Mouse (Mus musculus) heart, embryonic 14.5 days (tissue): ENCODE results near the gene Lce1b. TPM values are rescaled to one million over a fixed set of nuclear protein-coding genes. Genes with fewer than 3 reads are reported as not detected.
"Not testable (repeated sequence)": the region's sequence is repeated elsewhere in the genome, so short reads cannot be mapped to it uniquely, and the experiment has no call there.

Experiments used
- ATAC-seq: fragments of 200-750 bp; cut with Nextera tagmentation; 2 replicates; pipeline ENCODE4 v1.8.0; 2017; ENCODE audit warnings: low read depth, moderate TSS enrichment; ENCODE audit not compliant: insufficient number of reproducible peaks, insufficient read depth, low FRiP score
- H3K27ac ChIP-seq, 2 experiments: fragments of 200-500 bp in 1 of 2; fragments of 300-500 bp in 1 of 2; sonication (generic) in 1 of 2; replicated peaks in 1 of 2; 2 replicates each; pipeline ENCODE4 v1.5.1; 2012 to 2014; ENCODE audit warnings: low read depth in 2 of 2, low read length in 2 of 2, control low read depth in 1 of 2, mild to moderate bottlenecking in 1 of 2, mixed read lengths in 1 of 2; ENCODE audit not compliant: control insufficient read depth in 1 of 2, insufficient read depth in 1 of 2
- H3K27me3 ChIP-seq: fragments of 300-500 bp; sonication (generic); 2 replicates; pipeline ENCODE4 v1.6.1; 2014; ENCODE audit warnings: mild to moderate bottlenecking, low read length, control low read depth; ENCODE audit not compliant: control insufficient read depth, insufficient read depth
- H3K36me3 ChIP-seq: fragments of 300-500 bp; sonication (generic); 2 replicates; pipeline ENCODE4 v1.6.1; 2014; ENCODE audit warnings: mild to moderate bottlenecking, control low read depth, low read length, mixed read lengths; ENCODE audit not compliant: control insufficient read depth, insufficient read depth
- H3K4me1 ChIP-seq, 2 experiments: fragments of 200-500 bp in 1 of 2; fragments of 300-500 bp in 1 of 2; sonication (generic) in 1 of 2; 2 replicates each; pipeline ENCODE4 v1.6.1; 2012 to 2014; ENCODE audit warnings: low read length in 2 of 2, control low read depth in 1 of 2, mixed read lengths in 1 of 2; ENCODE audit not compliant: control insufficient read depth in 2 of 2, insufficient read depth in 2 of 2
- H3K4me2 ChIP-seq: fragments of 300-500 bp; sonication (generic); 2 replicates; pipeline ENCODE4 v1.6.1; 2014; ENCODE audit warnings: mild to moderate bottlenecking, low read length
- H3K4me3 ChIP-seq, 2 experiments: fragments of 200-500 bp in 1 of 2; fragments of 300-500 bp in 1 of 2; sonication (generic) in 1 of 2; 2 replicates each; pipeline ENCODE4 v1.5.1; 2012 to 2014; ENCODE audit warnings: low read length in 2 of 2, mild to moderate bottlenecking in 2 of 2, control low read depth in 1 of 2, low read depth in 1 of 2, moderate library complexity in 1 of 2; ENCODE audit not compliant: control insufficient read depth in 1 of 2, insufficient read depth in 1 of 2
- H3K9ac ChIP-seq: fragments of 300-500 bp; sonication (generic); 2 replicates; pipeline ENCODE4 v1.6.1; 2014; ENCODE audit warnings: mild to moderate bottlenecking, low read length
- H3K9me3 ChIP-seq: fragments of 300-500 bp; sonication (generic); 2 replicates; pipeline ENCODE4 v1.6.1; 2016; ENCODE audit warnings: low read length, control low read depth; ENCODE audit not compliant: control insufficient read depth
- WGBS: fragments of 180-500 bp; shearing (Covaris S2); extraction: QIAGEN DNeasy Blood & Tissue Kit; methylation state at CpG from one replicate; pipeline ENCODE4 v1.1.7; 2014; 5-methylcytosine and 5-hydroxymethylcytosine counted together
- polyA plus RNA-seq: library from polyadenylated mRNA; unstranded; fragments of >200 nt; fragmentation: Nextera tagmentation; extraction: Ambion mirVana; gene quantifications from 2 replicates; pipeline ENCODE4 v1.2.1, GENCODE M21; 2014

Gene Lce1b
- not detected in 2 replicates for polyA plus RNA-seq

DNA sequence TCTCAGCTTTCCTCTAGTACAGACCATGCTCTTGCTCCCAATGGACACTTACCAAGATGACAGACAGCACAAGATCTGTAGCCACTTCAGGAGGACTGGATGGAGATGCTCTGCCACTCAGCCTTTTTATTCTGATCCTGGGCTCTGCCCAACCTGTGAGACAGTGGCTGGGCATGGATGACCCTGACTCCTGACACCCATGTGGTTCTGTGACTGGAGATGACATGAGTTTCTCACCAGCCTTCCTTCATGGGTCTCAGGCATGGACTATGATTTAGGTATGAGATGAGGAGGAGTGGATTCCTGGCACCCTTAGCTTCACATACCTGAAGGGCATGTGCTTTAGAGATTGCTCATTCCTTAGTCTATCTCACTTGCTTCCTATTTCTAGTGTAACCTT lies at the start of gene Lce1b:
Lce1b (minus strand) TSS at position 101 of the 400 bp plus-strand sequence.
- no peaks in the 10 kb centered on the region for H3K36me3 ChIP-seq
- no peak within 1 kb of the TSS for H3K4me3 ChIP-seq
- no peak within 1 kb of the TSS for H3K27ac ChIP-seq
- no peak within 1 kb of the TSS for H3K9ac ChIP-seq
- no peak within 1 kb of the TSS for H3K4me2 ChIP-seq
- no peaks in the 10 kb centered on the region for H3K27me3 ChIP-seq
- no peaks in the 10 kb centered on the region for H3K4me1 ChIP-seq
- ATAC-seq, result no peak
- H3K9me3 ChIP-seq, result no peaks in the 10 kb centered on the region

DNA sequence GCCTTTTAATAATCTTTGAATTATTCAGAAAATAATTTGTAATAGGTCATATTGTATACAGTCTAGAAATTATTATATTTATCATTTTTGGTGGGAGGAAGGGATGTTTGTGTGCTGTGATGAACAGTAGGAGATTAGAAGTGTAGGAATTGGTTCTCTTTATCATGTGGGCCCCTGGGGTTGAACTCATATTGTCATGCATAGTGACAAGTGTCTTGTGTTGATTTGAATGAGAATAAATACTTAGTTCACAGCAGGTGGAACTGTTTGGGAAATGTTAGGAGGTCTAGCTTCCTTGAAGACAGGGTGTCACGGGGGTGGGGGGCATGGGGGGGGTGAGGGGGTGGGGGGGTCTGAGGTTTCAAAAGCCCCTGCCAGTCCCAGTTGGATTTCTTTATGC lies 37.9 kb upstream of the Lce1b start:
- no peak overlapping the region for H3K4me2 ChIP-seq
- H3K4me3 ChIP-seq, result no peak overlapping the region
- 42% methylated on average over 1 of the region's 1 CpGs for WGBS

DNA sequence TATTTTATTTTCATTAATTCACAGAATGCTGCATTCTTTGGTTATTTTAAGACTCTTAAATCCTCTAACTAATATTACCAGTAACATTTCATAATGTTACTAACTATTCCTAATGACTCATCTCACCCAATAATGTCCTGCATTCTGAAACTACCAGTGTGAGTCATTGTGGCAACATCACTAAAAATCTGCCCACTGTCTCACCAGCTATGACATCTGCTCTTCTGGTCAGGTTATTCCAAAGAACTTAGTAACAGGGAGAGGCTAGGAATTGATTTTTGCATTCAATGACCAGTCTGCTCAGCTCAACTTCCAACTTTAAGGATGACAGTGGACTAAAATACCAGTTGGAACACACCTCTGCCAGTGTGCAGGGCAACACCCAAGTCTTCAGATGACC lies 35.0 kb upstream of the Lce1b start:
- no peak for ATAC-seq
- Histone ChIP-seq H3K9ac (no peak overlapping the region), H3K27me3 (no peaks in the 10 kb centered on the region), H3K27ac (no peak overlapping the region), H3K4me3 (no peak overlapping the region), H3K9me3 (no peaks in the 10 kb centered on the region), H3K4me1 (no peaks in the 10 kb centered on the region), H3K4me2 (no peak overlapping the region), H3K36me3 (no peaks in the 10 kb centered on the region)

More for the DNA sequence above, 37.9 kb upstream of the Lce1b start:
- no peaks in the 10 kb centered on the region for H3K27me3 ChIP-seq
- H3K27ac ChIP-seq, result no peak overlapping the region
- H3K9ac ChIP-seq, result no peak overlapping the region
- H3K9me3 ChIP-seq, result no peaks in the 10 kb centered on the region
- no peaks in the 10 kb centered on the region for H3K4me1 ChIP-seq
- no peaks in the 10 kb centered on the region for H3K36me3 ChIP-seq
- no peak for ATAC-seq

DNA sequence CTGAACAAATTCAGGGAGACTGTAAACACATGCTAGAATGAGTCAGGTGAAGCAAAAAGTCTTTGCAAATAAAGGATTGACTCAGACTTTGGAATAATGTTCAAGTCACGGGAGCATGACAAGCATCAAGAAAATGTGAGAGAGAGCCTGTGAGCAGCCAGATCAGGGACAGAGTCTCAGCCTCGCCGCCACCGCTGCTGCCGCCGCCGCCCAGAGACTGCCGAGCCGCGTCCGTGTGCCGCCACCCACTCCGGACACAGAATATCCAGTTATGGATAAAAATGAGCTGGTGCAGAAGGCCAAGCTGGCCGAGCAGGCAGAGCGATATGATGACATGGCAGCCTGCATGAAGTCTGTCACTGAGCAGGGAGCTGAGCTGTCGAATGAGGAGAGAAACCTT lies 32.4 kb upstream of the Lce1b start:
- H3K4me2 ChIP-seq, H3K9me3 ChIP-seq, H3K36me3 ChIP-seq, ATAC-seq, H3K27me3 ChIP-seq, H3K4me1 ChIP-seq, H3K27ac ChIP-seq, H3K9ac ChIP-seq: not testable (repeated sequence)
- 62% methylated on average over 16 of the region's 16 CpGs for WGBS
- H3K4me3 ChIP-seq, result 0 out of 4 replicates have a peak overlapping the region, but pooled peaks of 1 of the 2 experiments have one; percentile 13

DNA sequence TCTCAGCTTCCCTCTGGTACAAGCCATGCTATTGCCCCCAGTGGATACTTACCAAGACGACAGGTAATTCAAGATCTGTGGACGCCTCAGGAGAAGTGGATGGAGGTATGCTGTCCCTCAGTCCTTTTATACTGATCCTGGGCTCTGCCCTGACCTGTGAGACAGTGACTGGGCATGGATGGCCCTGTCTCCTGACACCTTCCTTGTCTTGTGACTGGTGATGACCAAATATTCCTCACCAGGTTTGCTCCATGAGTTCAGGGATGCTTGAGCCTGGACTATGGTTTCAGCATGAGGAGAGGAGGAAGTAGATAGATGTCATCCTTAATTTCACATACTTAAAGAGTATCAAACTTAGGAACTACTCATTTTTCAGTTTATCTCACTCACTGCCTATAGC lies 30.4 kb upstream of the Lce1b start, which contains the start of gene Lce1d:
Lce1d (minus strand) TSS at position 101 of the 400 bp plus-strand sequence.
- no peaks in the 10 kb centered on the region for H3K9me3 ChIP-seq
- WGBS, result 63% methylated on average over 2 of the region's 2 CpGs
- H3K36me3 ChIP-seq, result no peaks in the 10 kb centered on the region
- ATAC-seq, result no peak
- no peak within 1 kb of the TSS for H3K27ac ChIP-seq
- H3K4me2 ChIP-seq, result no peak within 1 kb of the TSS
- H3K4me1 ChIP-seq, result no peaks in the 10 kb centered on the region
- no peaks in the 10 kb centered on the region for H3K27me3 ChIP-seq
- no peak within 1 kb of the TSS for H3K9ac ChIP-seq
- no peak within 1 kb of the TSS for H3K4me3 ChIP-seq

DNA sequence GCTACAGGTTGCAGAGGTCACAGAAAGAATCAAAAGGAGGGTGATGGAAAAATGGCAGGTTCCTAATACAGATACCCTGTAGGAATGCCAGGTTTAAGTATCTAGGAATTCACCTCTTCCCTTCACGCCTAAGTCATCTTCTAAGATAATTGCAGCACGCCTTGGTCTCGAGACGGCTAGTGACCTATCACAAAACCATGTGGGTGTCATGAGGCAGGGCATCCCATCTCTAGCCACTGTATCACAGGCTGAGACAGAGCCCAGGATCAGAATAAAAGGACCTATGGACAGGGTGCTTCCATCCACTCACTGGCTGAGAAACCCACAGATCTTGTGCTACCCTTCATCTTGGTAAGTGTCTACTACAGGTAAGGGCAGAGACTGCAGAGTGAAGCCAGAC lies 22.2 kb upstream of the Lce1b start, which contains the start of gene Lce1c:
Lce1c (plus strand) TSS at position 301 of the 400 bp plus-strand sequence.
- H3K9ac ChIP-seq, result no peak within 1 kb of the TSS
- H3K27ac ChIP-seq, result no peak within 1 kb of the TSS
- ATAC-seq, result no peak
- no peaks in the 10 kb centered on the region for H3K9me3 ChIP-seq
- H3K4me2 ChIP-seq, result no peak within 1 kb of the TSS
- no peaks in the 10 kb centered on the region for H3K36me3 ChIP-seq
- H3K4me3 ChIP-seq, result no peak within 1 kb of the TSS
- H3K4me1 ChIP-seq, result no peaks in the 10 kb centered on the region
- H3K27me3 ChIP-seq, result no peaks in the 10 kb centered on the region
- WGBS, result 73% methylated on average over 4 of the region's 4 CpGs

DNA sequence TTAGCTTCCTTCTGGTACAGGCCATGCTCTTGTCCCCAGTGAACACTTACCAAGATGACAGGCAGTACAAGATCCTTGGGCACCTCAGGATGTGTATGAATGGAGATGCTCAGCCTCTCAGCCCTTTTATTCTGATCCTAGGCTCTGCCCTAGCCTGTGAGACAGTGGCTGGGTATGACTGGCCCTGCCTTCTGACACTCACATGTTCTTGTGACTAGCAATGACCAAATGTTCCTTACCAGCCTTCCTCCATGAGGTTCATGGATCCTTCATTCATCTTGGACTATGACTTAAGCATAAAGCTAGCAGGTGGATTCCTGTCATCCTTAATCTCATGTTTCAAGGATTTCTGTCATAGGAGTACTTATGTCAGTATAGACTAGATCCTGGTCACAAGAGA lies 13.5 kb upstream of the Lce1b start, which contains the start of gene Lce1a2:
Lce1a2 (minus strand) TSS at position 101 of the 400 bp plus-strand sequence.
- H3K27ac ChIP-seq, result no peak within 1 kb of the TSS
- no peaks in the 10 kb centered on the region for H3K27me3 ChIP-seq
- H3K9me3 ChIP-seq, result no peaks in the 10 kb centered on the region
- ATAC-seq, result no peak
- no peaks in the 10 kb centered on the region for H3K36me3 ChIP-seq
- no peak within 1 kb of the TSS for H3K4me3 ChIP-seq
- H3K4me1 ChIP-seq, result no peaks in the 10 kb centered on the region
- no peak within 1 kb of the TSS for H3K4me2 ChIP-seq
- H3K9ac ChIP-seq, result no peak within 1 kb of the TSS

DNA sequence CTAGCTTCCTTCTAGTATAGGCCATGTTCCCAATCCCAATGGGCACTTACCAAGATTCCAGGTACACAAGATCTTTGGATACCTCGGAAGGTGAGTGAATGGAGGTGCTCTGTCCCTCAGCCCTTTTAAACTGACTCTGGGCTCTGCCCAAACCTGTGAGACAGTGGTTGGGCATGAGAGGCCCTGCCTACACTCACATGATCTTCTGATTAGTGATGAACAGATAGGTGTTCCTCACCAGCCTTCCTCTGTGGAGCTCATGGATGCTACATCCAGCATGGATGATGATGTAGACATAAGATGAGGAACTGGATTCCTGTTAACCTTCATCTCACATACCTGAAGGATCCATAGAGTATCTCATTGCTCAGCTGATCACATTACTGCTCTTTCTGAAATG lies 8.5 kb downstream of the Lce1b start, which contains the start of gene Lce1a1:
Lce1a1 (minus strand) TSS at position 101 of the 400 bp plus-strand sequence.
- 62% methylated on average over 1 of the region's 1 CpGs for WGBS
- Histone ChIP-seq H3K36me3 (no peaks in the 10 kb centered on the region), H3K4me2 (no peak within 1 kb of the TSS), H3K4me3 (no peak within 1 kb of the TSS), H3K4me1 (no peaks in the 10 kb centered on the region), H3K9ac (no peak within 1 kb of the TSS), H3K27ac (no peak within 1 kb of the TSS), H3K27me3 (no peaks in the 10 kb centered on the region), H3K9me3 (no peaks in the 10 kb centered on the region)
- no peak for ATAC-seq
